Mouse (Mus musculus) heart, postnatal 0 days (tissue): ENCODE measurements around the gene Hykk. TPM values are rescaled to one million over a fixed set of nuclear protein-coding genes. Genes with fewer than 3 reads are reported as not detected.

Source experiments
- ATAC-seq: fragments of 200-750 bp; cut with Nextera tagmentation; 2 replicates; pipeline ENCODE4 v1.8.0; 2017; ENCODE audit warnings: low read depth, moderate number of reproducible peaks, moderate library complexity; ENCODE audit not compliant: insufficient read depth
- DNase-seq: peaks from one replicate; pipeline ENCODE4 v3.0.0-alpha.2; 2016; ENCODE audit warnings: low spot score
- H3K27ac ChIP-seq: fragments of 300-500 bp; sonication (generic); 2 replicates; pipeline ENCODE4 v1.5.1; 2014; ENCODE audit warnings: low read depth, mild to moderate bottlenecking
- H3K27me3 ChIP-seq: fragments of 300-500 bp; sonication (generic); 2 replicates; pipeline ENCODE4 v1.6.1; 2014; ENCODE audit warnings: low read length, mixed read lengths; ENCODE audit not compliant: control insufficient read depth, insufficient read depth
- H3K36me3 ChIP-seq: fragments of 300-500 bp; sonication (generic); replicated peaks from 2 replicates; pipeline ENCODE4 v1.6.1; 2014; ENCODE audit warnings: low read length, mixed read lengths; ENCODE audit not compliant: control insufficient read depth, insufficient read depth
- H3K4me1 ChIP-seq: fragments of 300-500 bp; sonication (generic); 2 replicates; pipeline ENCODE4 v1.6.1; 2014; ENCODE audit warnings: antibody characterized with exemption; ENCODE audit not compliant: control insufficient read depth, insufficient read depth
- H3K4me2 ChIP-seq: fragments of 300-500 bp; sonication (generic); 2 replicates; pipeline ENCODE4 v1.6.1; 2014; ENCODE audit warnings: low read depth, mild to moderate bottlenecking, low read length, moderate library complexity
- H3K4me3 ChIP-seq: fragments of 300-500 bp; sonication (generic); 2 replicates; pipeline ENCODE4 v1.5.1; 2014; ENCODE audit warnings: low read depth, low read length
- H3K9ac ChIP-seq: fragments of 300-500 bp; sonication (generic); replicated peaks from 2 replicates; pipeline ENCODE4 v1.6.1; 2014; ENCODE audit warnings: low read depth, low read length, mixed read lengths
- H3K9me3 ChIP-seq: fragments of 300-500 bp; sonication (generic); replicated peaks from 2 replicates; pipeline ENCODE4 v1.6.1; 2016; ENCODE audit warnings: low read length; ENCODE audit not compliant: control insufficient read depth
- CTCF ChIP-seq: IDR thresholded peaks from 2 replicates; pipeline ENCODE4 v1.5.1; 2016; ENCODE audit warnings: antibody characterized with exemption, control low read depth, low read depth
- EP300 ChIP-seq: IDR thresholded peaks from 2 replicates; pipeline ENCODE4 v1.6.1; 2016; ENCODE audit warnings: antibody characterized with exemption, low read depth
- WGBS: fragments of 180-500 bp; shearing (Covaris S2); extraction: QIAGEN DNeasy Blood & Tissue Kit; methylation state at CpG from one replicate; pipeline ENCODE4 v1.1.7; 2014; 5-methylcytosine and 5-hydroxymethylcytosine counted together
- polyA plus RNA-seq: library from polyadenylated mRNA; unstranded; fragments of >200 nt; fragmentation: Nextera tagmentation; extraction: Ambion mirVana; gene quantifications from 2 replicates; pipeline ENCODE4 v1.2.1, GENCODE M21; 2015
- total RNA-seq: library from RNA; depleted of rRNA; stranded (reverse); fragments of >200 nt; gene quantifications from 2 replicates; pipeline ENCODE4 v1.2.3, GENCODE M21; 2014; ENCODE audit warnings: low replicate concordance

Gene Hykk
- total and polyA plus RNA-seq, 2 experiments from 2014 or later, result 1.4 to 3.6 TPM

DNA sequence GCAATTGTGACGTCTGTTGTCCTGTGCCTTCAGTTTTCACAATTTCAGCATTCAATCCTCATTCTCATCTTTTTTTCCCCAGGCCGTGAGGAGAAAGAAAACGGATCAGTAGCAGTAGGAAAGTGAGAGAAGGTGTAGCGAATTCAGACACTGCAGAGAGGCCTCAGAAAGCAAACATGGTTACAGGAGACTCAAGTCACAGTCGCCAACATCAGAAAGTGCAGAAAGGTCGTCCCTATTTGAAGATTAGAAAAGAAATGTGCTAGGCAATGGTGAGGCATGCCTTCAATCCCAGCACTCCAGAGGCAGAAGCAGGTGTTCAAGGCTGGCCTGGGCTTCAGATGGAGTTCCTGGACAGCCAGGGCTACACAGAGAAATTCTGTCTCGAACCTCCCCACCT is 1.5 kb upstream of the Hykk start:
- Histone ChIP-seq H3K9me3 (0 out of 2 replicates have a peak, but pooled peaks cover 4% of the 10 kb centered on the region), H3K4me1 (no peaks in the 10 kb centered on the region), H3K27ac (no peak overlapping the region), H3K36me3 (peaks cover 7% of the 10 kb centered on the region), H3K4me2 (no peak overlapping the region), H3K27me3 (no peaks in the 10 kb centered on the region), H3K4me3 (no peak overlapping the region), H3K9ac (no peak overlapping the region)
- 66% methylated on average over 7 of the region's 7 CpGs for WGBS
- DNase-seq (no peak), ATAC-seq (no peak)
- no peak for TF ChIP-seq EP300
- no peak for TF ChIP-seq CTCF

DNA sequence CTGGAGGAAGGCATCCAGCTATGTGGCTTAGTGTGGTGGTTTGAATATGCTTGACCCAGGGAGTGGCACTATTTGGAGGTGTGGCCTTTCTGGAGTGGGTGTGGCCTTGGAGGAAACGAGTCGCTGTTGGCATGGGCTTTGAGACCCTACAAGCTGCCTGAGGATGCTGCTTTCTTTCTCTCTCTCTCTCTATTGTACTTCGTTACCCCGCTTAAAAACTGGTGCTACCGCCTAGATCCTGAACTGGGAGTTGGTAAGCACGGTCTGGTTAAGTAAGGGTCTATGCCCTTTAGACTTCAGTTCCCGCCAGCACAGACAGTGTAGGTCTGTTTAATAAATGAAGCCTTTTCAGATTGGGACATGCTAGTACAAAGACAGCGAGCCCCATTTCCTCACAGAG is 682 bp upstream of the Hykk start:
- no peaks in the 10 kb centered on the region for H3K4me1 ChIP-seq
- H3K4me2 ChIP-seq, result peak overlapping the region; percentile 77
- no peaks in the 10 kb centered on the region for H3K27me3 ChIP-seq
- WGBS, result 72% methylated on average over 8 of the region's 8 CpGs
- ATAC-seq (peak; percentile 7; the same call in 1 of the 2 replicates), DNase-seq (no peak)
- H3K4me3 ChIP-seq, result peak overlapping the region; percentile 71
- no peak overlapping the region for H3K9ac ChIP-seq
- no peak for TF ChIP-seq CTCF
- TF ChIP-seq EP300, result no peak
- H3K9me3 ChIP-seq, result 0 out of 2 replicates have a peak, but pooled peaks cover 4% of the 10 kb centered on the region
- H3K27ac ChIP-seq, result no peak overlapping the region
- peaks cover 6% of the 10 kb centered on the region for H3K36me3 ChIP-seq

DNA sequence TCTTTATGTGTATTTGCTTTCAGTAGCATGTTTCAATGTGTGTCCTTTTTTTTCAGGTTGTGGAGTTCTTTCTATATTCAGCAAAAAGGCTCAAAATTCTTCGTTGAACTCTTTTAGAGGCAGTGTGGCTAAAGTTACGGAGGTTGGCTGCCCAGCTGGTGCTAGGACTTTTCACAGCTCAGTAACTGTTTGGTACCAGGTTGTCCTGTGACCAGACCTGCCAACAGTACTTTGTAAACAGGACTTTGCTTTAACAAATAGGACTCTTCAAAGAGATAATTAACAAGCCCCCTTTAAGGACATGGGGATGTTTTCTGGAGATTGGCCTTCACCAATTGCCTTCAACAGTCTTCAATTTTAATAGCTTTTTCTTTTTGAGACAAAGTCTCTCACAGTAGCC is 1.1 kb downstream of the Hykk start:
- no peak overlapping the region for H3K9ac ChIP-seq
- no peaks in the 10 kb centered on the region for H3K27me3 ChIP-seq
- H3K4me3 ChIP-seq, result no peak overlapping the region
- H3K4me1 ChIP-seq, result no peaks in the 10 kb centered on the region
- H3K36me3 ChIP-seq, result no peaks in the 10 kb centered on the region
- H3K4me2 ChIP-seq, result no peak overlapping the region; the same call in 1 of the 2 replicates
- ATAC-seq (no peak), DNase-seq (no peak)
- H3K9me3 ChIP-seq, result 0 out of 2 replicates have a peak, but pooled peaks cover 4% of the 10 kb centered on the region
- no peak overlapping the region for H3K27ac ChIP-seq
- TF ChIP-seq EP300 (no peak), CTCF (no peak)
- 80% methylated on average over 2 of the region's 2 CpGs for WGBS

DNA sequence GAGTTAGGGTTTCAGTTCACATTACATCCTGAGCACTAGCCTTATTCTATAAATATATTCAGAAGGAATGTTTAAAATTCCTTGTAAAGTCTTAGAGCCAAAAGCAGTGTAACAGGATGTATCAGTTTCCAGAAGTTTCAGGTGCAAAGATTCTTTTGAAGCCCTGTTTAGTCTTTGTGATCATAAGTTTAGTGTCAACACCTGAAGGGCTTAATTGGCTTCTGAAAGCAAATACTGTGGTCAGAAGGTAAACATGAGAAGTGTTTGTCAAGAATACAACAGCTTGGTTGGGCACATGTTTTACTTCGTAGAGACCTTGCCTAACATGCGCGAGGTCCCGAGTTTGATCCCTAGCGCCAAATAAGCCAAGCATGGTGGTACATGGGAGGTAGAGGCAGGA is 1.7 kb downstream of the Hykk start:
- no peak overlapping the region for H3K9ac ChIP-seq
- H3K27me3 ChIP-seq, result no peaks in the 10 kb centered on the region
- H3K27ac ChIP-seq, result no peak overlapping the region
- no peaks in the 10 kb centered on the region for H3K4me1 ChIP-seq
- ATAC-seq (no peak), DNase-seq (no peak)
- 93% methylated on average over 5 of the region's 5 CpGs for WGBS
- no peak overlapping the region for H3K4me3 ChIP-seq
- H3K4me2 ChIP-seq, result no peak overlapping the region
- no peaks in the 10 kb centered on the region for H3K36me3 ChIP-seq
- H3K9me3 ChIP-seq, result 0 out of 2 replicates have a peak, but pooled peaks cover 4% of the 10 kb centered on the region
- TF ChIP-seq CTCF (no peak), EP300 (no peak)

DNA sequence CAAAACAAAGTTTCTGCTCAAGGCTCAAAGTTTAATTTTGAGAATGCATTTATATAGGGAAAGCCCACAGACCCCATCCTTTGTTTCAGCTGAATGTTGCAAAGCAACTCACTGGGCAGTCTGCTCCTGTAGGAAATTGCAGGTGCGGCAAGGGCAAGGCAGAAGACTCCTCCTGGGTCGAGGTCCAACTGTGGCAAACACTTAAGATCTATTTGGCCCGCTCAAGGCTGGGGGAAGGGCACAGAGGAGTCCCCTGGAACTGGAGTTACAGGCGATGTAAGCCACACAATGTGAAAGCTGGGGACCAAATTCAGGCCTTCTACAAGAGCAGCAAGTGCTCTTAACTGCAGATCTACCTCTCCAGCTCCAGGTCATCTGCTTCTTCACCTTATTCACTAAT is 2.9 kb downstream of the Hykk start:
- no peak for DNase-seq
- 59% methylated on average over 4 of the region's 4 CpGs for WGBS

DNA sequence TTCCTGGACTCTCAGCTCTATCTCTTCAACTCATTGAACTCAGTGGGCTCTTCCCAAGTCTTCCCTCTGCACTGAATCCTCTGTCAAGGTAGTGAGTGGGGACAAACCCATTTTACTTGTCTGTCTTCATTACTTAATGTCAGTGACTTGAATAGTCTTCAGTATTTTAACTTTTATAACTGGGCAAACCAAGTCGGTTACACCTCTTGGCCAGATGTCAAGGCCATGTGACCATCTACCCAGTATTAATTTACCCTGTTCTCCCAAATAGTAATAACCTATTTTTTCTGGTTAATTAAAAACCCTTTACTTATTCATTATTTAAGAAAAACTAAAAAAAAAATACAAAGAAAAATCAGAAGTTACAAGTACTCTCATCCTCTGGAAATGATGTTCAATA is 13.7 kb downstream of the Hykk start:
- Histone ChIP-seq H3K4me2 (no peak overlapping the region), H3K36me3 (no peaks in the 10 kb centered on the region), H3K9ac (no peak overlapping the region), H3K27ac (no peak overlapping the region), H3K9me3 (no peaks in the 10 kb centered on the region), H3K4me1 (no peaks in the 10 kb centered on the region), H3K4me3 (no peak overlapping the region), H3K27me3 (no peaks in the 10 kb centered on the region)
- ATAC-seq, result no peak
- WGBS, result 82% methylated on average over 1 of the region's 1 CpGs
- no peak for DNase-seq
- no peak for TF ChIP-seq EP300
- no peak for TF ChIP-seq CTCF

More for the DNA sequence above, 2.9 kb downstream of the Hykk start:
- Histone ChIP-seq H3K9me3 (0 out of 2 replicates have a peak, but pooled peaks cover 4% of the 10 kb centered on the region), H3K4me1 (no peaks in the 10 kb centered on the region), H3K4me3 (no peak overlapping the region), H3K27me3 (no peaks in the 10 kb centered on the region), H3K9ac (no peak overlapping the region), H3K36me3 (no peaks in the 10 kb centered on the region), H3K27ac (no peak overlapping the region), H3K4me2 (no peak overlapping the region)
- TF ChIP-seq CTCF, result no peak
- TF ChIP-seq EP300, result no peak
- ATAC-seq, result no peak
